Comparison of ENCODE assay signal across 9 mouse cellular contexts in genomic region chr9:29650679-29651078, GRCm38 (mm10).
A peak's percentile ranks its signal among the peaks of the same experiment; 100 is the strongest.
DNase-seq lines count a peak whose midpoint lies in the region; ATAC-seq lines count a peak whose summit lies in the region.
"Had no signal": no experiment of that assay in that cellular context is flagged by ENCODE, and none has a peak within 500 bp of the region (broad histone marks: within the 10 kb centered on the region; RNA-seq: fewer than 3 reads in every experiment).

No protein-coding gene starts in this region.

- no peaks in the 10 kb centered on the region for H3K36me3 ChIP-seq in heart, embryonic 11.5 days (ENCODE audit: control insufficient read depth, insufficient read depth, low read length)
- H3K36me3 ChIP-seq: heart, embryonic 15.5 days had no signal

- no peak for ATAC-seq in heart, embryonic 11.5 days (replicated peaks; ENCODE audit: insufficient number of reproducible peaks, low FRiP score, low TSS enrichment)
- ATAC-seq in inflammation-experienced regulatory T-cells, adult 6 months = no peak

- no peak overlapping the region for H3K27ac ChIP-seq in heart, embryonic 11.5 days (ENCODE audit: low read depth, low read length)
- H3K27ac ChIP-seq: heart, embryonic 15.5 days had no signal

- H3K9ac ChIP-seq in heart, embryonic 11.5 days (ENCODE audit: low read depth, low read length) = no peak overlapping the region
- H3K9ac ChIP-seq: heart, embryonic 15.5 days had no signal

- WGBS in heart, embryonic 11.5 days (ENCODE audit: insufficient replicate concordance) = 32% methylated on average over 4 of the region's 4 CpGs

- no peaks in the 10 kb centered on the region for H3K9me3 ChIP-seq in heart, embryonic 11.5 days (replicated peaks; ENCODE audit: control insufficient read depth, low read length)
- H3K9me3 ChIP-seq: heart, embryonic 15.5 days had no signal

- peaks cover 3% of the 10 kb centered on the region; the same call in 1 of the 2 replicates for H3K4me1 ChIP-seq in heart, embryonic 11.5 days (ENCODE audit: control insufficient read depth, insufficient read depth, low read length)
- H3K4me1 ChIP-seq: heart, embryonic 15.5 days had no signal

- H3K4me2 ChIP-seq in heart, embryonic 11.5 days = no peak overlapping the region
- H3K4me2 ChIP-seq: heart, embryonic 15.5 days had no signal

- DNase-seq in heart, adult 11 months = peak; percentile 82
- peak; percentile 10 to 22 for DNase-seq in B cell, adult 2 months
- peak; percentile 55 for DNase-seq in cerebellum, adult 11-12 months
- peak; percentile 85 for DNase-seq in forelimb bud, embryonic 11.5 days (ENCODE audit: low read depth, low spot score)
- DNase-seq in kidney, postnatal 36 days = peak; percentile 9 to 38
- peak; percentile 78 for DNase-seq in mesoderm, embryonic 11.5 days (ENCODE audit: low read depth, low spot score)

- H3K4me3 ChIP-seq in heart, embryonic 11.5 days (ENCODE audit: low read depth, low read length) = no peak overlapping the region
- H3K4me3 ChIP-seq: heart, embryonic 15.5 days had no signal

- H3K27me3 ChIP-seq in heart, embryonic 11.5 days (ENCODE audit: control insufficient read depth, insufficient read depth, low read length) = no peaks in the 10 kb centered on the region
- H3K27me3 ChIP-seq: heart, embryonic 15.5 days had no signal

Comparison
In these comparisons a context has a peak if more than half of its experiments do, and no peak if none do; other contexts are left out.
1. DNase-seq: peak in every context shown above with its lines; median percentile 85 in forelimb bud, embryonic 11.5 days; 82 in heart, adult 11 months; 78 in mesoderm, embryonic 11.5 days; 55 in cerebellum, adult 11-12 months; 24 in kidney, postnatal 36 days; 16 in B cell, adult 2 months.